Mouse (Mus musculus) liver, embryonic 15.5 days (tissue): ENCODE data around the gene Spag16. TPM values are rescaled to one million over a fixed set of nuclear protein-coding genes. Genes with fewer than 3 reads are reported as not detected.

Source experiments
- ATAC-seq: fragments of 200-750 bp; cut with Nextera tagmentation; 2 replicates; pipeline ENCODE4 v1.8.0; 2017; ENCODE audit warnings: moderate number of reproducible peaks, mild to moderate bottlenecking, moderate library complexity; ENCODE audit not compliant: insufficient read depth
- H3K27ac ChIP-seq: fragments of 300-500 bp; sonication (generic); replicated peaks from 2 replicates; pipeline ENCODE4 v1.5.1; 2015; ENCODE audit warnings: mild to moderate bottlenecking, inconsistent platforms
- H3K27me3 ChIP-seq: fragments of 300-500 bp; sonication (generic); 2 replicates; pipeline ENCODE4 v1.6.1; 2015; ENCODE audit warnings: mild to moderate bottlenecking, inconsistent platforms
- H3K36me3 ChIP-seq: fragments of 300-500 bp; sonication (generic); replicated peaks from 2 replicates; pipeline ENCODE4 v1.6.1; 2015; ENCODE audit warnings: moderate library complexity, mild to moderate bottlenecking, inconsistent platforms
- H3K4me1 ChIP-seq: fragments of 300-500 bp; sonication (generic); replicated peaks from 2 replicates; pipeline ENCODE4 v1.6.1; 2015; ENCODE audit warnings: inconsistent platforms
- H3K4me2 ChIP-seq: fragments of 300-500 bp; sonication (generic); 2 replicates; pipeline ENCODE4 v1.6.1; 2015; ENCODE audit warnings: moderate library complexity, mild to moderate bottlenecking, inconsistent platforms
- H3K4me3 ChIP-seq: fragments of 300-500 bp; sonication (generic); replicated peaks from 2 replicates; pipeline ENCODE4 v1.5.1; 2015; ENCODE audit warnings: mild to moderate bottlenecking, inconsistent platforms
- H3K9ac ChIP-seq: fragments of 300-500 bp; sonication (generic); 2 replicates; pipeline ENCODE4 v1.6.1; 2015; ENCODE audit warnings: moderate library complexity, mild to moderate bottlenecking, inconsistent platforms
- H3K9me3 ChIP-seq: fragments of 300-500 bp; sonication (generic); replicated peaks from 2 replicates; pipeline ENCODE4 v1.6.1; 2016; ENCODE audit warnings: inconsistent platforms
- WGBS: fragments of 180-500 bp; shearing (Covaris S2); methylation state at CpG from one replicate; pipeline ENCODE4 v1.1.7; 2015; ENCODE audit warnings: mixed read lengths; ENCODE audit not compliant: insufficient replicate concordance; 5-methylcytosine and 5-hydroxymethylcytosine counted together
- polyA plus RNA-seq: library from polyadenylated mRNA; unstranded; fragments of >200 nt; fragmentation: Nextera tagmentation; extraction: Ambion mirVana; gene quantifications from 2 replicates; pipeline ENCODE4 v1.2.1, GENCODE M21; 2015

Gene Spag16
- polyA plus RNA-seq, 1 experiment from 2014 or later = not detected

DNA sequence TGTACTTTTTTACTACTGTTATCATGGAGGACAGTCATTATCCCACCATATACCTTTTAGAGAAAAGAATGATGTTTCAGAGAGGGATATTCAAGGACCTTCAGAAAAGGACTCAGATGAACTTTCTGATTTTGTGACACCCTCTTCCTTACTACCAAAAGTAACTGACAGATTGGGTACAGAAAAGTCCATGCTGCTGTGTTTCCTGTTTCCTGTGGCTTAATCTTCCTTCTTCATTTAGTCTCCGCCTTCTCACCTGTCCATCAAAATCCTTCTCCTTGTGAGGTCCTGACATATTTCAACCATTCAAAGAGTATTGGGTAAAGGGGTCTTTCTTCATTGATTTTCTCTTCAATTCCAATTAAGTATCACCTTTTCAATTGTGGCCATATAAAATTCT is 456.6 kb downstream of the Spag16 start:
- Histone ChIP-seq H3K9ac (no peak overlapping the region), H3K27ac (no peak overlapping the region), H3K4me3 (no peak overlapping the region), H3K36me3 (no peaks in the 10 kb centered on the region), H3K27me3 (no peaks in the 10 kb centered on the region), H3K4me2 (no peak overlapping the region), H3K4me1 (no peaks in the 10 kb centered on the region), H3K9me3 (no peaks in the 10 kb centered on the region)
- no peak for ATAC-seq
- WGBS = 38% methylated on average over 1 of the region's 1 CpGs

DNA sequence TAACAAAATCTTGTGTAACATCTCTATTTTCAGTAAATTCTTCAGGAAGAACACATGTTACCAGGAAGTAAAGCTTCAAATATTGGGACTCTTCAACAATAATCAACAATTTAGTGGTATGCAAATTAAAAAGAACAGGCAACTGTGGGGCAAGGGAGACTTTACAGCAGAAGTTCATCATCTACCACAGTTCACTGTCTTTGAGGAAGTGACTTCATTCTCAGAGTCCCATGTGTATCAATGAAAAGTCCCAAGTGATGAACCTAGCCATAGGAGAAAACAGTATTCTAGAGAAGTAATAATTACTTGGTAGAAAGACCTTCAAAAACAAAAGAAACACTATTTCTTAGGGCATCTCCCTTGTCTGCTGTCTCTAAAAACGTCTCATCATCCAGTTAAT is 457.4 kb downstream of the Spag16 start:
- 39% methylated on average over 1 of the region's 1 CpGs for WGBS
- no peak overlapping the region for H3K27ac ChIP-seq

DNA sequence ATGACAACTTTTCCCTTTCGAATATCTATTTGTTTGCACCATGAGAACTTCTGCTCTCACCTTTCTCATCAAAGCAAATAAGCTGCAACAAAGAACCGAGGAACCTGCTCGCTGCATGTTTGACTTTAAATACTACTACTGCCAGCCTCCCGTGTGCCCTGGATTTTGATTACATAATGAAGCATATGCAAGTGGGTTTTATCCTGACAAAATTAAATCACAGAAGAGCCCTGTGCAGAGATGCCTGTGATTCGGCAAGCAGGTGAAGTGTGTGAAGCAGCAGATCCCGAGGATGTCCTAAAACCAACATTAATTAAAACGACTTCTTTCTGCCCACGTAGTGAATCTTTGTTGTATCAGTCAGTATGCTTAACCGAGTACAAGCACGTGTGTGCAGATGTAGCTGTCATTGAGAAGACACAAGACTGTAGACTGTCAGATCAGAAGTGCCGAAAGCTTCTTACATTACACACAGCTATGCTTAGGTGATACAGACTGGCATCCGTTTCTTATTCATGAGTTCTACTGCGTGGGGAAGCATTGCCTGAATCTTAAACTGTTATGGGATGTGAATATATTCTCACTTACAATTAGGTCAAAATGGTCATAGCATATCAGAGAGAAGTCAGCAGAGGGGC is 489.5 kb downstream of the Spag16 start:
- WGBS = 68% methylated on average over 13 of the region's 13 CpGs
- no peaks in the 10 kb centered on the region for H3K4me1 ChIP-seq
- H3K27me3 ChIP-seq = no peaks in the 10 kb centered on the region
- H3K27ac ChIP-seq = no peak overlapping the region
- no peaks in the 10 kb centered on the region for H3K9me3 ChIP-seq
- no peak overlapping the region for H3K4me3 ChIP-seq
- no peak for ATAC-seq
- H3K9ac ChIP-seq = no peak overlapping the region
- H3K36me3 ChIP-seq = no peaks in the 10 kb centered on the region
- no peak overlapping the region for H3K4me2 ChIP-seq

More for the DNA sequence above, 457.4 kb downstream of the Spag16 start:
- no peaks in the 10 kb centered on the region for H3K27me3 ChIP-seq
- ATAC-seq = no peak
- no peak overlapping the region for H3K4me3 ChIP-seq
- H3K9ac ChIP-seq = no peak overlapping the region
- H3K9me3 ChIP-seq = no peaks in the 10 kb centered on the region
- no peaks in the 10 kb centered on the region for H3K4me1 ChIP-seq
- H3K4me2 ChIP-seq = no peak overlapping the region
- H3K36me3 ChIP-seq = no peaks in the 10 kb centered on the region

DNA sequence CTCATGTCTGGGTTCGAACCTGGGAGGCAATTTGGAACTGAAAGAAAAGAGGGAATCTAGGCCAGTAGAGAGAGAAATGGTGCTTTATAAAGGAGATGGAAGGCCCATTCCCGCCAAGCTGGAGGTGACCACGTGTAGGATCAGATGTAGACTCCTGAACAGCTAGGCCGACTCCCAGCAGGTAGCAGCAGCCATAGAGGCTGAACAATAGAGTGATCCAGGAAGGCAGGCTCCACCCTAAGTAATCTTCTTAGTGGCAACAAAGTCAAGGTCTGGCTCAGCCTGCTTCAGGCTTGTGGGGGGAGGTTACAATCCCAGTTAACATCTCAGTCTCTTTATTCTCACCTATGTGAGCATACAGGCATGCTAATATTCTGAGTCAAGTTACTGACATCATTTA is 494.2 kb downstream of the Spag16 start:
- no peak overlapping the region for H3K27ac ChIP-seq
- no peak overlapping the region for H3K4me2 ChIP-seq
- H3K27me3 ChIP-seq = no peaks in the 10 kb centered on the region
- no peak for ATAC-seq
- H3K4me3 ChIP-seq = no peak overlapping the region
- no peaks in the 10 kb centered on the region for H3K36me3 ChIP-seq
- WGBS = 56% methylated on average over 4 of the region's 4 CpGs
- no peak overlapping the region for H3K9ac ChIP-seq
- H3K4me1 ChIP-seq = no peaks in the 10 kb centered on the region
- no peaks in the 10 kb centered on the region for H3K9me3 ChIP-seq

DNA sequence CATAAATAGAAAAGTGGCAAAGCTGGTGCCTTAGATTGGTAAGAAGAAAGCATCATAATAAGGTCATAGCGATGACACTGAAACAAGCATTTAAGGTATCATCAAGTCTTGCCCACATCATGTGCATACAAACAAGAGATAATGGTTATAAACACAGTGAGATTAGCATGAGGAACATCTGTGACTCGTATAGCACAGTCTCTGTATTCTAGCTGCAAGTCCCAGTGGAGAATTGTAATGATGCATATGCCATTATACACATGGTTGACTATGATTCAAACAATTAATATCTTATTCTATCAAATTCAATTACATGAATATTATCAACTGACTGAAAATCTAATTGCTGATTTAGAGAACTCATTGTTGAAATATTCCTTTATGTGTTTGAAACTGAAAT is 519.4 kb downstream of the Spag16 start:
- Histone ChIP-seq H3K27me3 (no peaks in the 10 kb centered on the region), H3K9ac (no peak overlapping the region), H3K36me3 (no peaks in the 10 kb centered on the region), H3K4me2 (no peak overlapping the region), H3K27ac (no peak overlapping the region), H3K4me3 (no peak overlapping the region), H3K9me3 (no peaks in the 10 kb centered on the region), H3K4me1 (no peaks in the 10 kb centered on the region)
- WGBS = 50% methylated on average over 2 of the region's 2 CpGs
- no peak for ATAC-seq

DNA sequence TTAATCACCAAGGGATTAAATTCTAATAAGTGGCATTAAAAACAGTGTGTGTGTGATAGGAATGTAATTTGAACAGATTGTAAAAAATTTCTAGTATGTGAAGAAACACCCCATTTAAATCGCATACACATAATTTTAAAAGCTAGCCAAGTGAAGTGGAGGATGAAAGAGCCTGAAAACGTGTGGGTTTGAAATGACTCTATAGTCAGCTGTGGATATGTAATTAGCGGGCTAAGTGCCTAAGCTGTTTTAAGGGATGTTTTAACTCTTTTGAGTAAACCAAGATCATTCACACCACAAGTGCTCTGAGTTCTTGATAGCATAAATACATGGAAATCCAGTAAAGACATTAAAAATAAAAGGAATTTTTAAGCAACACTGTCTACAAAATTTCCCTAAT is 524.6 kb downstream of the Spag16 start:
- no peaks in the 10 kb centered on the region for H3K9me3 ChIP-seq
- ATAC-seq = no peak
- H3K27me3 ChIP-seq = no peaks in the 10 kb centered on the region
- H3K27ac ChIP-seq = no peak overlapping the region
- H3K36me3 ChIP-seq = no peaks in the 10 kb centered on the region
- no peak overlapping the region for H3K4me2 ChIP-seq
- H3K9ac ChIP-seq = no peak overlapping the region
- 55% methylated on average over 3 of the region's 3 CpGs for WGBS
- H3K4me1 ChIP-seq = no peaks in the 10 kb centered on the region
- no peak overlapping the region for H3K4me3 ChIP-seq

DNA sequence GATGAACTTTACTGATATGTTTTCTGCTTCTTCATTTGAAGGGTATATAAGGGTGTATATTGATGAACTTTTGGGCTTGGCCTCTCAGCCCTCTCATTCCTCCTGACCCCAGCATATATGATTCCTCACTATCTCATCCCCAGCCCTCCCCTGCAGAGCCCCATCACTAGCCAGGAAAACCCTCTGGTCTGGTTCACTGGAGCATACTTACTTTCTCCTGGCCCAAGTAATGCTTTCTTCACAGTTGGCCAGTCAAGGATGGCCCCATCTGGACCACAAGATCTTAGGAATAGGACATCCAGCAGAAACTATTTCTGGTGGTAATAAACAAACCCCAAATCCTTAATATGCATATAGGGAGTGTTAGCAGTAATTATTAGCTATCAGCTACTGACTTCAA is 527.2 kb downstream of the Spag16 start:
- H3K4me2 ChIP-seq = no peak overlapping the region
- H3K9ac ChIP-seq = no peak overlapping the region
- H3K4me3 ChIP-seq = no peak overlapping the region
- no peak for ATAC-seq
- H3K27me3 ChIP-seq = no peaks in the 10 kb centered on the region
- H3K36me3 ChIP-seq = no peaks in the 10 kb centered on the region
- no peaks in the 10 kb centered on the region for H3K4me1 ChIP-seq
- no peaks in the 10 kb centered on the region for H3K9me3 ChIP-seq
- H3K27ac ChIP-seq = no peak overlapping the region

DNA sequence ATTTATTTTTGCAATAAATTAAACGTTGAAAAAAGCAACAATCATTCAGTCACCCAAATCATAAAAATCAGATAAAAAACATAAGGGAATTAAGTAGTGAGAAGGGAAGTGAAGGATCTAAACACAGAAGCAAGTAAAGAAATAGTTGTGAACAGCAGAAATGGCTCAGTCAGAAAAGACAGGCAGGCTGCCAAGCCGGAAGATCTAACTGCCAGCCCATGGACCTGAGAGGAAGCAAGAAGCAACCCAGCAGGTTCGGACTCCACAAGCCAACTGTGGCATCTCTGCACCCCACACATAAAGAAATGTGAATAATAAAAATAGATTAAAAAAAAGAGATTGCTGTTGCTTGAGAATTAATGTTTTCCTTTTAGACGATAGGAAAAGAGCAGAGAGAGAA is 545.0 kb downstream of the Spag16 start:
- no peaks in the 10 kb centered on the region for H3K27me3 ChIP-seq
- no peak overlapping the region for H3K27ac ChIP-seq
- no peak overlapping the region for H3K4me3 ChIP-seq
- no peak overlapping the region for H3K9ac ChIP-seq
- H3K9me3 ChIP-seq = no peaks in the 10 kb centered on the region
- H3K36me3 ChIP-seq = no peaks in the 10 kb centered on the region
- 59% methylated on average over 4 of the region's 4 CpGs for WGBS
- H3K4me2 ChIP-seq = no peak overlapping the region
- no peak for ATAC-seq
- no peaks in the 10 kb centered on the region for H3K4me1 ChIP-seq

DNA sequence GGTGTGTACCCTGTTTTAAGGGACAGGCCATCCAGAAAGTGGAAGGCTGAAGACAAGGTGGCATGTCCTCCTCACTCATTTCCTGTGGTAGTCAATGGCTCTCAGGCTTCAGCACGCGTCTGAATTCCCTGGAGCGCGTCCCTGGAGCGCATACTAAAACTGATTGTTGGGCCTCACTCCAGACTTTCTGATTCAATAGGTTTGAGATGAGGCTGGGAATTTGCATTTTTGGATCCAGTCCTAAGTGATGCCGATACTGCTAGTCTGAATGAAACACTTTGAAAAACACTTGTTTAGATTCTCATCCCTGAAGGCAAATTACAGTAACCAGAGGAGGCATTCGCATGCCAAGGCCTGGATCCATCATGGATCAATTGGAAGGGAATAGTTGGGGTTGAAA is 553.3 kb downstream of the Spag16 start:
- H3K4me3 ChIP-seq = no peak overlapping the region
- no peak for ATAC-seq
- no peaks in the 10 kb centered on the region for H3K9me3 ChIP-seq

DNA sequence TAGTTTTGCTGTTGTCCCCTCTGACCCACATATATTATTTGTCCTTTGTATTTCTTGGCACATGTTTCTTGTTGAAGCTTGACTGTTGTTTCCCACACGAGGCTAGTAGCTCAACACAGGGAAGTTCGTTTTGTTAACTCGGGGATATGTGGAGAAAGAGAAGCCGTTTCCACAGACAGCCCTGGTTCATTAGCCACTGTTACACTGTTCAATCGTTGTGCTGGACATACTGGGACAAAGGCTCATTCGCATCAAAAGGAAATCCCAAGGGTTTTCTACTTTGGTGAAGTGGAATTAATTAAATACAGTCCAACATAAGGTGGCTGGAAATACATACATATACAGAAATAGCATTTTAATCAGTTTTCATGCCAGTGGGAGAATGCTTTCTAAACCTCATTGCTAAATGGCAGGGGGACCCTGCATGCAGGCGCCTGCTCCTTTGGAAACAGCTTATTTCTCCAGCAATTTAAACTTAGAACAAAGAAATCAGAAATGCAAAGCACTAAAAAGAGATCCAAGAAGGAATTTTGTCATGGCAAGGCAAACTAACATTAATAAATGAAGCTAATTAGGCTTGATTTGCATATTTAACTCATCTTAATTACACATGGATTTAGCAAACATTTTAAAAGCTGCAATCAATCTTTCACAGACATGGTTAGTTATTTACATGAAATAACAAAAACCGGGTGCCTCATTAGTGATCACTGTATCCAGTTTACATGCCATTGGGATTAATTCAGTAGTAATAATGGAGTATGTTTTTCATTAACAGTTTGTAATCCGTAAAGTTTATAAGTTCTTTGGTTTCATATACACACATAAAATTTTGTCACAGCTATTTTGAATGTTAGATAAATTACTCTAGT is 615.7 kb downstream of the Spag16 start:
- no peak for ATAC-seq
- 54% methylated on average over 9 of the region's 9 CpGs for WGBS

More for the DNA sequence above, 553.3 kb downstream of the Spag16 start:
- no peaks in the 10 kb centered on the region for H3K27me3 ChIP-seq
- H3K9ac ChIP-seq = no peak overlapping the region
- H3K36me3 ChIP-seq = no peaks in the 10 kb centered on the region
- no peaks in the 10 kb centered on the region for H3K4me1 ChIP-seq
- H3K27ac ChIP-seq = no peak overlapping the region
- 80% methylated on average over 7 of the region's 7 CpGs for WGBS
- H3K4me2 ChIP-seq = no peak overlapping the region

DNA sequence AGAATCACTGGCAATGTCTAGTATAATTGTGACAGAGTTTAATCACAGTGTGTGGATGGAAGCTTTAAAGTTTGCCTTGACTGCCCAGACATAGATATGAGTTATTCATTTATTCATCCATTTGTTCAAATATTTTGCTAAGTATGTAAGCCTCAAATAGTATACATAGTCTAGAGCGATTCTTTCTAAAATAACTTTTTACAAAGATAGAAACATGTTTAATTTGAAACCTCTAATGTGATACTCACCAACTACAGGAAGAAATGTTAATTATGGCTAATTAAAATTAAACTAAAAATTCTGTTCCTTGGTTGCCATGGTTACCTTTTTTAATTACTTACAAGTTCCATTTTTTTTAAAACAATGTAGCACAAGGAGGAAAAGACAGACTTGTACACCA is 653.1 kb downstream of the Spag16 start:
- WGBS = 67% methylated on average over 1 of the region's 1 CpGs
- no peak for ATAC-seq
- no peak overlapping the region for H3K4me2 ChIP-seq
- H3K27ac ChIP-seq = no peak overlapping the region
- no peaks in the 10 kb centered on the region for H3K27me3 ChIP-seq
- no peak overlapping the region for H3K9ac ChIP-seq
- H3K9me3 ChIP-seq = no peaks in the 10 kb centered on the region
- no peaks in the 10 kb centered on the region for H3K4me1 ChIP-seq
- H3K4me3 ChIP-seq = no peak overlapping the region
- H3K36me3 ChIP-seq = no peaks in the 10 kb centered on the region

More for the DNA sequence above, 615.7 kb downstream of the Spag16 start:
- no peak overlapping the region for H3K27ac ChIP-seq
- H3K27me3 ChIP-seq = no peaks in the 10 kb centered on the region
- no peaks in the 10 kb centered on the region for H3K36me3 ChIP-seq
- no peaks in the 10 kb centered on the region for H3K9me3 ChIP-seq
- no peak overlapping the region for H3K4me2 ChIP-seq
- no peak overlapping the region for H3K4me3 ChIP-seq
- no peaks in the 10 kb centered on the region for H3K4me1 ChIP-seq
- H3K9ac ChIP-seq = no peak overlapping the region

DNA sequence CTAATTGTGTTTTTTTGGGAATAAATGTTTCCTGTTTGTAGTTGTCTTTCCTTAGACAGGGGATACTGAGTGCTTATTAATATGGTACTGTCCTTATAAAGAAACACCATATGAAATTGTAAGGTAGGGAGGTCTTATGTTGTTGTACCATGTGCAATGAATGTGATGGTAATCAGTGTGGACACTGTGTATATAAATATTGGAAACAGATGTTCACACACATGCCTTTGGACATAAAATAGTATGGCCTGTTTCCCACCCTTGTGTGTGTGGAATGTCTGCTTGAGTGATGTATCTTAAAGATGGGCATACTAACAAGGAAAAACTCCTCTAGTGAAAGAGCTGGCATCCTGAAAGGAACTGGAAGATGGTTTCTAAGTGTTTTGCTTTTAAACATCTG is 692.1 kb downstream of the Spag16 start:
- Histone ChIP-seq H3K4me1 (no peaks in the 10 kb centered on the region), H3K4me3 (no peak overlapping the region), H3K27ac (no peak overlapping the region), H3K9me3 (no peaks in the 10 kb centered on the region), H3K27me3 (no peaks in the 10 kb centered on the region), H3K4me2 (no peak overlapping the region), H3K36me3 (no peaks in the 10 kb centered on the region), H3K9ac (no peak overlapping the region)
- ATAC-seq = no peak
